Mouse (Mus musculus) MEL (cell line): ENCODE data around the gene Pelo. TPM values are rescaled to one million over a fixed set of nuclear protein-coding genes. Genes with fewer than 3 reads are reported as not detected.

Source experiments
- DNase-seq: peaks from one replicate; pipeline ENCODE4 v3.0.0; 2011; ENCODE audit warnings: low read depth, low spot score
- H3K27ac ChIP-seq: 2 replicates; pipeline ENCODE4 v1.5.1; 2012; ENCODE audit warnings: low read depth, mild to moderate bottlenecking, control low read depth, low read length, moderate library complexity; ENCODE audit not compliant: control insufficient read depth
- H3K27me3 ChIP-seq, 2 experiments: fragments of 150-350 bp in 1 of 2; sonication (generic) in 1 of 2; 2 replicates each; pipeline ENCODE4 v1.6.1; 2012; ENCODE audit warnings: low read length in 2 of 2, mild to moderate bottlenecking in 2 of 2, improper control_type of control experiment in 1 of 2, moderate library complexity in 1 of 2; ENCODE audit not compliant: insufficient read depth in 2 of 2, control insufficient read depth in 1 of 2
- H3K36me3 ChIP-seq, 2 experiments: 2 replicates each; pipeline ENCODE4 v1.6.1; 2012 to 2014; ENCODE audit warnings: low read length in 2 of 2, improper control_type of control experiment in 1 of 2, inconsistent platforms in 1 of 2, mild to moderate bottlenecking in 1 of 2; ENCODE audit not compliant: insufficient read depth in 2 of 2, control insufficient read depth in 1 of 2
- H3K4me1 ChIP-seq, 2 experiments: fragments of 150-350 bp in 1 of 2; sonication (generic) in 1 of 2; 2 replicates each; pipeline ENCODE4 v1.6.1; 2012; ENCODE audit warnings: low read length in 2 of 2, improper control_type of control experiment in 1 of 2, mild to moderate bottlenecking in 1 of 2; ENCODE audit not compliant: insufficient read depth in 2 of 2, control insufficient read depth in 1 of 2
- H3K4me3 ChIP-seq, 2 experiments: fragments of 150-350 bp in 1 of 2; sonication (generic) in 1 of 2; 2 replicates each; pipeline ENCODE4 v1.5.1; 2012; ENCODE audit warnings: low read depth in 2 of 2, low read length in 2 of 2, mild to moderate bottlenecking in 2 of 2, moderate library complexity in 2 of 2, control low read depth in 1 of 2, improper control_type of control experiment in 1 of 2; ENCODE audit not compliant: control insufficient read depth in 1 of 2, insufficient read depth in 1 of 2
- H3K79me2 ChIP-seq: 2 replicates; pipeline ENCODE4 v1.6.1; 2012; ENCODE audit warnings: mild to moderate bottlenecking, low read length, moderate library complexity; ENCODE audit not compliant: control insufficient read depth, poor library complexity, insufficient read depth
- H3K9ac ChIP-seq: 2 replicates; pipeline ENCODE4 v1.6.1; 2012; ENCODE audit warnings: low read depth, mild to moderate bottlenecking, control low read depth, low read length, moderate library complexity; ENCODE audit not compliant: control insufficient read depth, poor library complexity, severe bottlenecking
- H3K9me3 ChIP-seq: fragments of 150-350 bp; sonication (generic); replicated peaks from 2 replicates; pipeline ENCODE4 v1.6.1; 2012; ENCODE audit warnings: mild to moderate bottlenecking, low read length, improper control_type of control experiment, moderate library complexity; ENCODE audit not compliant: insufficient read depth
- BHLHE40 ChIP-seq: IDR thresholded peaks from 2 replicates; pipeline ENCODE4 v1.6.1; 2012; ENCODE audit warnings: low read depth, mild to moderate bottlenecking, inconsistent platforms, low read length, improper control_type of control experiment, borderline replicate concordance
- CHD2 ChIP-seq: IDR thresholded peaks from 2 replicates; pipeline ENCODE4 v1.6.1; 2011; ENCODE audit warnings: low read length, improper control_type of control experiment
- CTCF ChIP-seq, 3 experiments: IDR thresholded peaks in 2 of 3; conservative IDR thresholded peaks in 1 of 3; 2 replicates each; pipeline ENCODE4 v1.5.1; 2011 to 2012; ENCODE audit warnings: low read length in 3 of 3, low read depth in 2 of 3, mild to moderate bottlenecking in 2 of 3, improper control_type of control experiment in 1 of 3, inconsistent platforms in 1 of 3, mixed read lengths in 1 of 3, moderate library complexity in 1 of 3; ENCODE audit not compliant: control insufficient read depth in 1 of 3, insufficient read depth in 1 of 3, poor library complexity in 1 of 3, severe bottlenecking in 1 of 3
- E2F4 ChIP-seq: IDR thresholded peaks from 2 replicates; pipeline ENCODE4 v1.6.1; 2011; ENCODE audit warnings: low read depth, low read length, improper control_type of control experiment, borderline replicate concordance
- EP300 ChIP-seq, 2 experiments: IDR thresholded peaks; 2 replicates each; pipeline ENCODE4 v1.6.1; 2011; ENCODE audit warnings: improper control_type of control experiment in 2 of 2, low read length in 2 of 2, low read depth in 1 of 2, mild to moderate bottlenecking in 1 of 2
- ETS1 ChIP-seq: IDR thresholded peaks from 2 replicates; pipeline ENCODE4 v1.6.1; 2012; ENCODE audit warnings: low read depth, mild to moderate bottlenecking, inconsistent platforms, low read length, improper control_type of control experiment, moderate library complexity
- HCFC1 ChIP-seq: IDR thresholded peaks from 2 replicates; pipeline ENCODE4 v1.6.1; 2012; ENCODE audit warnings: low read depth, mild to moderate bottlenecking, inconsistent platforms, low read length, improper control_type of control experiment, moderate library complexity
- MAFK ChIP-seq: IDR thresholded peaks from 2 replicates; pipeline ENCODE4 v1.6.1; 2011; ENCODE audit warnings: low read depth, mild to moderate bottlenecking, low read length, improper control_type of control experiment, borderline replicate concordance
- MAX ChIP-seq: IDR thresholded peaks from 2 replicates; pipeline ENCODE4 v1.6.1; 2011; ENCODE audit warnings: low read length, improper control_type of control experiment
- MAZ ChIP-seq: IDR thresholded peaks from 2 replicates; pipeline ENCODE4 v1.6.1; 2012; ENCODE audit warnings: low read depth, mild to moderate bottlenecking, inconsistent platforms, low read length, improper control_type of control experiment
- MYC ChIP-seq: IDR thresholded peaks from 2 replicates; pipeline ENCODE4 v1.6.1; 2011; ENCODE audit warnings: low read depth, mild to moderate bottlenecking, low read length, improper control_type of control experiment, moderate library complexity
- NRF1 ChIP-seq: IDR thresholded peaks from 2 replicates; pipeline ENCODE4 v1.6.1; 2014; ENCODE audit warnings: low read depth, mild to moderate bottlenecking, inconsistent platforms, low read length, improper control_type of control experiment, moderate library complexity; ENCODE audit not compliant: poor library complexity, insufficient read depth, severe bottlenecking
- POLR2A ChIP-seq, 2 experiments: IDR thresholded peaks; 2 replicates each; pipeline ENCODE4 v1.6.1; 2011 to 2012; ENCODE audit warnings: low read length in 2 of 2, mild to moderate bottlenecking in 2 of 2, control low read depth in 1 of 2, improper control_type of control experiment in 1 of 2, low read depth in 1 of 2, moderate library complexity in 1 of 2; ENCODE audit not compliant: control insufficient read depth in 1 of 2, insufficient read depth in 1 of 2, poor library complexity in 1 of 2
- RCOR1 ChIP-seq: IDR thresholded peaks from 2 replicates; pipeline ENCODE4 v1.6.1; 2012; ENCODE audit warnings: low read depth, mild to moderate bottlenecking, inconsistent platforms, low read length, improper control_type of control experiment
- TAL1 ChIP-seq: IDR thresholded peaks from 2 replicates; pipeline ENCODE4 v1.6.1; 2012; ENCODE audit warnings: mild to moderate bottlenecking, inconsistent platforms, low read length, moderate library complexity, mixed read lengths
- ZKSCAN1 ChIP-seq: IDR thresholded peaks from 2 replicates; pipeline ENCODE4 v1.6.1; 2012; ENCODE audit warnings: low read depth, mild to moderate bottlenecking, inconsistent platforms, low read length, improper control_type of control experiment, moderate library complexity
- ZMIZ1 ChIP-seq: IDR thresholded peaks from 2 replicates; pipeline ENCODE4 v1.6.1; 2012; ENCODE audit warnings: low read depth, mild to moderate bottlenecking, inconsistent platforms, low read length, improper control_type of control experiment, moderate library complexity
- ZNF384 ChIP-seq: IDR thresholded peaks from 2 replicates; pipeline ENCODE4 v1.6.1; 2012; ENCODE audit warnings: low read depth, mild to moderate bottlenecking, inconsistent platforms, low read length, improper control_type of control experiment
- polyA plus RNA-seq, 2 experiments: library from polyadenylated mRNA; stranded (reverse) in 1 of 2; unstranded in 1 of 2; fragments of >175 nt in 1 of 2; fragments of >200 nt in 1 of 2; gene quantifications; 2 replicates each; pipeline versions ENCODE4 v1.2.1 to v1.2.4; 2012; ENCODE audit warnings: low replicate concordance in 2 of 2, low read depth in 1 of 2; ENCODE audit not compliant: insufficient read length in 2 of 2, insufficient read depth in 1 of 2, missing spikeins in 1 of 2
- total RNA-seq: library from RNA; depleted of rRNA; stranded (reverse); fragments of 300-350 nt; gene quantifications from 2 replicates; pipeline ENCODE4 v1.2.3, GENCODE M21; 2012; rRNA removed

Pelo gene
- total and polyA plus RNA-seq, 3 experiments, result 32.6 to 39.7 TPM; not detected in 1

- H3K27ac ChIP-seq, result no peak overlapping the region
- no peaks in the 10 kb centered on the region for H3K9me3 ChIP-seq
- H3K4me3 ChIP-seq, result no peak overlapping the region
- no peaks in the 10 kb centered on the region for H3K79me2 ChIP-seq
- no peaks in the 10 kb centered on the region for H3K4me1 ChIP-seq
- no peak for DNase-seq
- no peaks in the 10 kb centered on the region for H3K36me3 ChIP-seq
- no peaks in the 10 kb centered on the region; a peak in 1 of 4 replicates for H3K27me3 ChIP-seq
- H3K9ac ChIP-seq, result no peak overlapping the region
- TF ChIP-seq TAL1, result no peak
- TF ChIP-seq ZNF384, result no peak
- no peak for TF ChIP-seq ETS1
Measured at GRCm38 (mm10) chr13:115050660-115051559, 39.1 kb downstream of the Pelo start.

GRCm38 (mm10) chr13:115042652-115043051 lies 47.3 kb downstream of the Pelo start:
- Histone ChIP-seq H3K4me1 (no peaks in the 10 kb centered on the region), H3K4me3 (no peak overlapping the region), H3K79me2 (no peaks in the 10 kb centered on the region), H3K27me3 (no peaks in the 10 kb centered on the region), H3K9ac (no peak overlapping the region), H3K36me3 (no peaks in the 10 kb centered on the region), H3K9me3 (no peaks in the 10 kb centered on the region), H3K27ac (no peak overlapping the region)
- no peak for DNase-seq
- TF ChIP-seq POLR2A (IDR thresholded peaks at IDR 0.05; ENCODE audit: control insufficient read depth in 1 of 2, insufficient read depth in 1 of 2, low read depth in 1 of 2, low read length in 2 of 2, poor library complexity in 1 of 2) (no peak), EP300 (IDR thresholded peaks at IDR 0.05; ENCODE audit: low read depth in 1 of 2, low read length in 2 of 2) (no peak), MAFK (no peak), ZKSCAN1 (no peak), ZNF384 (no peak), MAX (no peak), NRF1 (no peak), MAZ (no peak), CHD2 (no peak), BHLHE40 (no peak), HCFC1 (no peak), E2F4 (no peak), RCOR1 (no peak), CTCF (IDR thresholded peaks at IDR 0.05 in 2 of 3, conservative IDR thresholded peaks at IDR 0.05 in 1 of 3; ENCODE audit: control insufficient read depth in 1 of 3, insufficient read depth in 1 of 3, low read depth in 2 of 3, low read length in 3 of 3, poor library complexity in 1 of 3, severe bottlenecking in 1 of 3) (no peak), MYC (no peak), ZMIZ1 (no peak)

Other genes with a start within 250 kb of the Pelo start
- under 0.01 TPM in 1 of 2 replicates, not detected in the other for gene Itga2, start 158.1 kb downstream of the Pelo start, total RNA-seq
- gene Itga2, start 158.1 kb downstream of the Pelo start, polyA plus RNA-seq, result not detected
- 0.31 TPM in 1 of 2 replicates, not detected in the other for gene Gm49395, start 11.7 kb upstream of the Pelo start, total RNA-seq
- not detected for gene Gm49395, start 11.7 kb upstream of the Pelo start, polyA plus RNA-seq
- not detected in 2 replicates for gene Itga1, start 11.8 kb upstream of the Pelo start, total RNA-seq
- not detected for gene Itga1, start 11.8 kb upstream of the Pelo start, polyA plus RNA-seq